Mouse (Mus musculus) MEL (cell line): ENCODE results near the gene Izumo4. TPM values are rescaled to one million over a fixed set of nuclear protein-coding genes. Genes with fewer than 3 reads are reported as not detected.

Experiments used
- polyA plus RNA-seq, 2 experiments: library from polyadenylated mRNA; stranded (reverse) in 1 of 2; unstranded in 1 of 2; fragments of >175 nt in 1 of 2; fragments of >200 nt in 1 of 2; gene quantifications; 2 replicates each; pipeline versions ENCODE4 v1.2.1 to v1.2.4; 2012; ENCODE audit warnings: low replicate concordance in 2 of 2, low read depth in 1 of 2; ENCODE audit not compliant: insufficient read length in 2 of 2, insufficient read depth in 1 of 2, missing spikeins in 1 of 2
- total RNA-seq: library from RNA; depleted of rRNA; stranded (reverse); fragments of 300-350 nt; gene quantifications from 2 replicates; pipeline ENCODE4 v1.2.3, GENCODE M21; 2012; rRNA removed

The Izumo4 gene
- total and polyA plus RNA-seq, 3 experiments: 1.0 to 3.8 TPM; not detected in 1

Other genes with a start within 250 kb of the Izumo4 start
- not detected in 2 replicates for gene Onecut3, start 207.3 kb upstream of the Izumo4 start, total RNA-seq
- not detected for gene Onecut3, start 207.3 kb upstream of the Izumo4 start, polyA plus RNA-seq
- 0.03 TPM in 1 of 2 replicates, not detected in the other for gene Atp8b3, start 163.1 kb upstream of the Izumo4 start, total RNA-seq
- gene Atp8b3, start 163.1 kb upstream of the Izumo4 start, polyA plus RNA-seq: under 1 TPM in 1 of 2 experiments, not detected in 1; 0.13 TPM
- 14.3 and 14.7 TPM in 2 replicates for gene Rexo1, start 140.6 kb upstream of the Izumo4 start, total RNA-seq
- gene Rexo1, start 140.6 kb upstream of the Izumo4 start, polyA plus RNA-seq: 10 to 100 TPM in 1 of 2 experiments, not detected in 1; 54.6 TPM
- 30.0 and 37.1 TPM in 2 replicates for gene Klf16, start 124.9 kb upstream of the Izumo4 start, total RNA-seq
- 10 to 100 TPM in 1 of 2 experiments, not detected in 1; 51.1 TPM for gene Klf16, start 124.9 kb upstream of the Izumo4 start, polyA plus RNA-seq
- 89.6 and 98.5 TPM in 2 replicates for gene Abhd17a, start 111.8 kb upstream of the Izumo4 start, total RNA-seq
- gene Abhd17a, start 111.8 kb upstream of the Izumo4 start, polyA plus RNA-seq: 100 to 1,000 TPM in 1 of 2 experiments, 10 to 100 TPM in 1; 96.2 to 136 TPM
- 34.2 and 36.5 TPM in 2 replicates for gene Scamp4, start 99.3 kb upstream of the Izumo4 start, total RNA-seq
- 100 to 1,000 TPM in 1 of 2 experiments, not detected in 1; 140 TPM for gene Scamp4, start 99.3 kb upstream of the Izumo4 start, polyA plus RNA-seq
- 7.2 and 7.7 TPM in 2 replicates for gene Adat3, start 99.3 kb upstream of the Izumo4 start, total RNA-seq
- gene Adat3, start 99.3 kb upstream of the Izumo4 start, polyA plus RNA-seq: 1 to 10 TPM in 1 of 2 experiments, not detected in 1; 7.4 TPM
- 1.4 and 1.8 TPM in 2 replicates for gene Gm49322, start 96.2 kb upstream of the Izumo4 start, total RNA-seq
- 1 to 10 TPM in 1 of 2 experiments, not detected in 1; 2.1 TPM for gene Gm49322, start 96.2 kb upstream of the Izumo4 start, polyA plus RNA-seq
- 125 and 132 TPM in 2 replicates for gene Csnk1g2, start 79.3 kb upstream of the Izumo4 start, total RNA-seq
- 100 to 1,000 TPM in 1 of 2 experiments, not detected in 1; 231 TPM for gene Csnk1g2, start 79.3 kb upstream of the Izumo4 start, polyA plus RNA-seq
- 35.4 and 43.1 TPM in 2 replicates for gene Btbd2, start 45.1 kb upstream of the Izumo4 start, total RNA-seq
- 10 to 100 TPM in 1 of 2 experiments, not detected in 1; 81.8 TPM for gene Btbd2, start 45.1 kb upstream of the Izumo4 start, polyA plus RNA-seq
- 68.6 and 87.1 TPM in 2 replicates for gene Mknk2, start 24.1 kb upstream of the Izumo4 start, total RNA-seq
- gene Mknk2, start 24.1 kb upstream of the Izumo4 start, polyA plus RNA-seq: 100 to 1,000 TPM in 1 of 2 experiments, 10 to 100 TPM in 1; 47.4 to 184 TPM
- 38.3 and 38.7 TPM in 2 replicates for gene Mob3a, start 207 bp upstream of the Izumo4 start, total RNA-seq
- gene Mob3a, start 207 bp upstream of the Izumo4 start, polyA plus RNA-seq: 10 to 100 TPM in 1 of 2 experiments, not detected in 1; 63.4 TPM
- 29.6 and 32.7 TPM in 2 replicates for gene Ap3d1, start 40.1 kb downstream of the Izumo4 start, total RNA-seq
- gene Ap3d1, start 40.1 kb downstream of the Izumo4 start, polyA plus RNA-seq: 100 to 1,000 TPM in 1 of 2 experiments, 10 to 100 TPM in 1; 54.5 to 260 TPM
- gene Dot1l, start 53.0 kb downstream of the Izumo4 start, total RNA-seq: 14.7 and 15.0 TPM in 2 replicates
- 10 to 100 TPM in 1 of 2 experiments, not detected in 1; 70.6 TPM for gene Dot1l, start 53.0 kb downstream of the Izumo4 start, polyA plus RNA-seq
- gene Sf3a2, start 96.0 kb downstream of the Izumo4 start, total RNA-seq: 50.4 and 52.0 TPM in 2 replicates
- gene Sf3a2, start 96.0 kb downstream of the Izumo4 start, polyA plus RNA-seq: 100 to 1,000 TPM in 1 of 2 experiments, not detected in 1; 210 TPM
- 79.8 and 86.9 TPM in 2 replicates for gene Plekhj1, start 96.4 kb downstream of the Izumo4 start, total RNA-seq
- gene Plekhj1, start 96.4 kb downstream of the Izumo4 start, polyA plus RNA-seq: 100 to 1,000 TPM in 1 of 2 experiments, not detected in 1; 217 TPM
- gene Amh, start 103.1 kb downstream of the Izumo4 start, total RNA-seq: 0.42 and 0.59 TPM in 2 replicates
- gene Amh, start 103.1 kb downstream of the Izumo4 start, polyA plus RNA-seq: 1 to 10 TPM in 1 of 2 experiments, not detected in 1; 1.1 TPM
- not detected in 2 replicates for gene Jsrp1, start 111.3 kb downstream of the Izumo4 start, total RNA-seq
- under 1 TPM in 1 of 2 experiments, not detected in 1; 0.39 TPM for gene Jsrp1, start 111.3 kb downstream of the Izumo4 start, polyA plus RNA-seq
- 983 and 1,061 TPM in 2 replicates for gene Oaz1, start 124.5 kb downstream of the Izumo4 start, total RNA-seq
- gene Oaz1, start 124.5 kb downstream of the Izumo4 start, polyA plus RNA-seq: 1,000 to 10,000 TPM in 1 of 2 experiments, not detected in 1; 1,528 TPM
- not detected in 2 replicates for gene Lingo3, start 141.9 kb downstream of the Izumo4 start, total RNA-seq
- gene Lingo3, start 141.9 kb downstream of the Izumo4 start, polyA plus RNA-seq: not detected
- gene Lsm7, start 153.0 kb downstream of the Izumo4 start, total RNA-seq: 616 and 637 TPM in 2 replicates
- 100 to 1,000 TPM in 1 of 2 experiments, not detected in 1; 246 TPM for gene Lsm7, start 153.0 kb downstream of the Izumo4 start, polyA plus RNA-seq
- 38.6 and 52.0 TPM in 2 replicates for gene Sppl2b, start 153.1 kb downstream of the Izumo4 start, total RNA-seq
- 10 to 100 TPM in 1 of 2 experiments, not detected in 1; 65.9 TPM for gene Sppl2b, start 153.1 kb downstream of the Izumo4 start, polyA plus RNA-seq
- gene Tmprss9, start 169.7 kb downstream of the Izumo4 start, total RNA-seq: 0.07 and 0.15 TPM in 2 replicates
- under 1 TPM in 1 of 2 experiments, not detected in 1; 0.25 TPM for gene Tmprss9, start 169.7 kb downstream of the Izumo4 start, polyA plus RNA-seq
- 349 and 366 TPM in 2 replicates for gene Timm13, start 198.8 kb downstream of the Izumo4 start, total RNA-seq
- gene Timm13, start 198.8 kb downstream of the Izumo4 start, polyA plus RNA-seq: 100 to 1,000 TPM; 329 to 645 TPM
- gene Lmnb2, start 216.1 kb downstream of the Izumo4 start, total RNA-seq: 28.4 and 32.8 TPM in 2 replicates
- gene Lmnb2, start 216.1 kb downstream of the Izumo4 start, polyA plus RNA-seq: 10 to 100 TPM in 1 of 2 experiments, not detected in 1; 29.9 TPM
- 13.3 and 13.4 TPM in 2 replicates for gene Gadd45b, start 227.9 kb downstream of the Izumo4 start, total RNA-seq
- 10 to 100 TPM in 1 of 2 experiments, not detected in 1; 10.1 TPM for gene Gadd45b, start 227.9 kb downstream of the Izumo4 start, polyA plus RNA-seq